Mouse (Mus musculus) myocyte (in vitro differentiated cells): ENCODE results near the gene Epb41.

ENCODE experiments used
- CEBPB ChIP-seq: IDR thresholded peaks from 2 replicates; pipeline ENCODE4 v1.6.1; 2011; ENCODE audit warnings: mild to moderate bottlenecking, moderate library complexity; ENCODE audit not compliant: poor library complexity, insufficient read depth, severe bottlenecking
- E2F4 ChIP-seq: IDR thresholded peaks from one replicate; pipeline ENCODE4 v1.6.1; 2011; ENCODE audit warnings: mild to moderate bottlenecking, control low read depth, moderate library complexity; ENCODE audit not compliant: insufficient read depth
- MAX ChIP-seq: IDR thresholded peaks from one replicate; pipeline ENCODE4 v1.6.1; 2011; ENCODE audit warnings: low read depth, mild to moderate bottlenecking, control low read depth
- MYOD1 ChIP-seq, 3 experiments: IDR thresholded peaks; one replicate each; pipeline ENCODE4 v1.6.1; 2011; ENCODE audit warnings: control low read depth in 2 of 3, low read depth in 2 of 3, mild to moderate bottlenecking in 2 of 3, moderate library complexity in 1 of 3; ENCODE audit not compliant: insufficient read length in 2 of 3, control insufficient read depth in 1 of 3
- MYOG ChIP-seq, 3 experiments: IDR thresholded peaks; one replicate each; pipeline ENCODE4 v1.6.1; 2011; ENCODE audit warnings: control low read depth in 2 of 3, low read depth in 2 of 3, mild to moderate bottlenecking in 2 of 3; ENCODE audit not compliant: insufficient read length in 2 of 3, control insufficient read depth in 1 of 3, insufficient read depth in 1 of 3
- POLR2A ChIP-seq: IDR thresholded peaks from one replicate; pipeline ENCODE4 v1.6.1; 2011; ENCODE audit warnings: low read depth, mild to moderate bottlenecking, control low read depth, moderate library complexity; ENCODE audit not compliant: insufficient read length
- POLR2AphosphoS2 ChIP-seq: IDR thresholded peaks from one replicate; pipeline ENCODE4 v1.6.1; 2011; ENCODE audit warnings: low read depth, control low read depth; ENCODE audit not compliant: insufficient read length
- REST ChIP-seq: IDR thresholded peaks from one replicate; pipeline ENCODE4 v1.6.1; 2011; ENCODE audit warnings: mild to moderate bottlenecking, control low read depth, moderate library complexity; ENCODE audit not compliant: insufficient read depth, insufficient read length
- SRF ChIP-seq: IDR thresholded peaks from one replicate; pipeline ENCODE4 v1.6.1; 2011; ENCODE audit warnings: low read depth; ENCODE audit not compliant: control insufficient read depth, insufficient read length
- TCF12 ChIP-seq: IDR thresholded peaks from one replicate; pipeline ENCODE4 v1.6.1; 2011; ENCODE audit warnings: mild to moderate bottlenecking, control low read depth; ENCODE audit not compliant: poor library complexity, insufficient read depth, severe bottlenecking
- TCF3 ChIP-seq: IDR thresholded peaks from one replicate; pipeline ENCODE4 v1.6.1; 2011; ENCODE audit warnings: low read depth, control low read depth; ENCODE audit not compliant: insufficient read length
- USF1 ChIP-seq: IDR thresholded peaks from one replicate; pipeline ENCODE4 v1.6.1; 2011; ENCODE audit warnings: low read depth, mild to moderate bottlenecking, control low read depth, moderate library complexity

GRCm38 (mm10) chr4:131876836-131877235, 198.3 kb downstream of the Epb41 start:
- TF ChIP-seq MAX (no peak), POLR2A (no peak), SRF (no peak), POLR2AphosphoS2 (no peak), USF1 (no peak), E2F4 (no peak), TCF12 (no peak), CEBPB (no peak), MYOG (IDR thresholded peaks at IDR 0.05; ENCODE audit: control insufficient read depth in 1 of 3, insufficient read depth in 1 of 3, insufficient read length in 2 of 3, low read depth in 2 of 3) (no peak), TCF3 (no peak), MYOD1 (IDR thresholded peaks at IDR 0.05; ENCODE audit: control insufficient read depth in 1 of 3, insufficient read length in 2 of 3, low read depth in 2 of 3) (no peak), REST (no peak)
